Mouse (Mus musculus): Measurements from ENCODE around the gene Tnr. TPM values are rescaled to one million over a fixed set of nuclear protein-coding genes. Genes with fewer than 3 reads are reported as not detected.

Gene Tnr
- polyA plus RNA-seq, 1 experiment from 2014 or later, result not detected

DNA sequence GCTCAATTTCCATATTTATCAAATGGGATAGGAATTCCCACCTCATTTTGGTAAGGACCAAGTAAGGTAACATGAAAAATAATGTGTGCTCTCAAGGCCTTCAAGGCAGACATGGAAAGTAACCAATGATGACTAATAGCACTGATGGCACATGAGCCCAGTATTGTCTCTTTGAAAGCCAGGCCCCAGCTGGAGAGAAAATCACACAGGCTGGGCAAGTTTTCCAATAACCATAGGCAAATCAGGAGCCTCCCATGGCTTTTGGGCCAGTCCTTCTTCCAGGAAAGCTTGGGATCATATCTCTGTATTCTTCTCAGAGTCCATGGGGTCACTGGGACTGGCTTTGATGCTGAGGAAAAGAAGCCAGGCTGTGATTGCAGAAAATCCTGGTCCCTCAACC is 280.1 kb downstream of the Tnr start:
- H3K27ac ChIP-seq, result no peak overlapping the region
- no peak overlapping the region for H3K4me3 ChIP-seq
- H3K27me3 ChIP-seq (ENCODE audit: low read depth, poor library complexity, severe bottlenecking), result no peaks in the 10 kb centered on the region
- no peaks in the 10 kb centered on the region for H3K36me3 ChIP-seq
- H3K9me3 ChIP-seq (replicated peaks), result no peaks in the 10 kb centered on the region
- DNase-seq (ENCODE audit: low spot score), result no peak
- H3K4me1 ChIP-seq, result no peaks in the 10 kb centered on the region

DNA sequence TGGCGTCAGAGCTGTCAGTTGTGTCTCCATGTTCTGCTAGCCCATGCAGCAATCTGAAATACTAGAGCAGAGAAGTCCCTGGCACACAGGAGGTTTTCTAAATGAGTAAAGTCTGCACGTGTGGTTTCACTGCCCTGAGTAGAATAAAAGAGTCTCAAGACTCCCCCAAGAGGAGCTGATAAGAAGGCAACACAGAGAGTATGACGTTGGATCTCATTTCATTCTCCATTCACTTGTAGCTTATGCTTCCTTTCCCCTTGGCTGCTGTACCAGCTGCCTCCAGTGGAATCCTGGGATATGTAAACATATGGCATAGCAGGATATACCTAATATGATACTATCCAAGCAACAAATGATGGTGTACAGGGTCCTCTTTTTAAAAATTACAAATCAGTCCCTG is 285.9 kb downstream of the Tnr start:
- Histone ChIP-seq H3K4me1 (peaks cover 22% of the 10 kb centered on the region), H3K4me3 (no peak overlapping the region), H3K36me3 (no peaks in the 10 kb centered on the region), H3K9me3 (replicated peaks) (no peaks in the 10 kb centered on the region), H3K27me3 (ENCODE audit: low read depth, poor library complexity, severe bottlenecking) (no peaks in the 10 kb centered on the region), H3K27ac (no peak overlapping the region)
- DNase-seq (ENCODE audit: low spot score), result no peak
- WGBS, result 59% methylated on average over 3 of the region's 3 CpGs

DNA sequence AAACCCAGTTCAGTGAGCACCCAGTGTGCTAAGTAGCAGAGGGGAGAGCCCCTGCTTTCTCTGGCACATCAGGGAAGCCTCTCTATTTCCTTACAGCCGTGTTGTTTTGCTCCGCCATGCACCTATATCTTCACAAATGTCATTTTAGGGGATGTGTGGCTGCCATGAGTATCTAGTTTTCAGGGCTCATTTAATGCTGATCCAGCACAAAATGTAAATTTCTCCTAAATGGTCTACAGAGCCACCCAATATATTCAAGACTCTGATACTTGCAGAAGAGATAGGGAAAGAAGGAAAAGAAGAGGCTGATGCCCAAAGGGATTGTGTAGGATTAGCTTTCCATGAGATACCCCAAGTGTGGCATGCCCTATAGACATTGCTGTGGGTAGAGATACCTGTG is 288.2 kb downstream of the Tnr start:
- no peaks in the 10 kb centered on the region for H3K27me3 ChIP-seq (ENCODE audit: low read depth, poor library complexity, severe bottlenecking)
- peak overlapping the region; percentile 80; the same call in 1 of the 2 replicates for H3K27ac ChIP-seq
- H3K4me3 ChIP-seq, result no peak overlapping the region
- peaks cover 38% of the 10 kb centered on the region for H3K4me1 ChIP-seq
- WGBS, result 84% methylated on average over 2 of the region's 2 CpGs
- H3K36me3 ChIP-seq, result no peaks in the 10 kb centered on the region
- H3K9me3 ChIP-seq (replicated peaks), result no peaks in the 10 kb centered on the region
- no peak for DNase-seq (ENCODE audit: low spot score)

DNA sequence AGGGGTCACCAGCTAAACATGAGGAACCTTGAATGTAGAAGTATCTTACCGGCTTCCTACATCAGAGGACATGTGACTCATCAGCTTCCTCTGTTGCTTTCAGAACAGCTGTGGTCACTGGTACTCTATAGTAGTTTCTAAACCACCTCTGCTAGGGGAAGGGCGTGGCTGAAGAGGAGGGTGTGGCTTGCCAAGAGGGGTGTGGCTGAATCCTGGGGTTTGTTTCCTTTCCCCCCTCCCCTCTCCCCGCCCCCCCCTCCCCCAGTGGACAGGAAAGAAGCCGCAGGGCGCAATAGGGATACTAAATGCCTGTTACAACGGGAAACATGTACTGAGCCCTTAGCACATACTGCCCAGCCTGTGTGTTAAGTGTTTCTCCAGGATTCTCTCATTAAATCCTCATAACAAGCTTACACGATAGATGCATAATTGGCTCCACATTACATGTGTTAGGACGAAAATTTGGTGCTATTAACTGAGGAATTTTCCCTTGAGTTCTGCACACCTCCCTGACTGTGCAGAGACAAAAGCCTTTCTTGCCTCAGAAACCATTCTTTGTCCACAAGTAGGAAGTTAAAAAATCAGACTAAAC is 289.3 kb downstream of the Tnr start:
- Histone ChIP-seq H3K4me1 (peaks cover 42% of the 10 kb centered on the region), H3K27me3 (ENCODE audit: low read depth, poor library complexity, severe bottlenecking) (no peaks in the 10 kb centered on the region), H3K4me3 (peak overlapping the region; percentile 15; the same call in 1 of the 2 replicates), H3K27ac (peak overlapping the region; percentile 80), H3K36me3 (no peaks in the 10 kb centered on the region), H3K9me3 (replicated peaks) (no peaks in the 10 kb centered on the region)
- WGBS, result 13% methylated on average over 8 of the region's 8 CpGs
- DNase-seq (ENCODE audit: low spot score), result peak; percentile 65

DNA sequence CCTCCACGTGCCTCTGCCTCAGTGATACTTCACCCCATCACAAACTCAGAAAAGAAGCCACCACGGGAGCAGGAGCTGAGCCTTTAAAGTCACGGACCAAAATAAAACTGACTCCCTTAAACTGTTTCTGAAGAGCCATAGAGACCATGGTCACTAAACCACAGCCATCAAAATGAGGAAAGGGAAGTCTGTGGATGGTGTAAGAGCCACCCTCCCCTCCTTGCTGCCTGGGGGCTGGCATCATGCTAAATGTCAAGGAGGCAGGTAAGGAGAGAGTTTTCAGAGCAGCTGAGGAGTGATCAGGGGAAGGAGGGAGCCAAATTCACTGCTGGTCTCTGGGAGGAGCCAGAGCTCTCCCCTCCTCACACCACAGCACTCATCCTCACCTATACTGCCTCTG is 290.8 kb downstream of the Tnr start:
- no peaks in the 10 kb centered on the region for H3K36me3 ChIP-seq
- 38% methylated on average over 3 of the region's 3 CpGs for WGBS
- peak overlapping the region; percentile 63 for H3K27ac ChIP-seq
- H3K9me3 ChIP-seq (replicated peaks), result no peaks in the 10 kb centered on the region
- peaks cover 54% of the 10 kb centered on the region for H3K4me1 ChIP-seq
- DNase-seq (ENCODE audit: low spot score), result no peak
- no peak overlapping the region for H3K4me3 ChIP-seq
- H3K27me3 ChIP-seq (ENCODE audit: low read depth, poor library complexity, severe bottlenecking), result no peaks in the 10 kb centered on the region

DNA sequence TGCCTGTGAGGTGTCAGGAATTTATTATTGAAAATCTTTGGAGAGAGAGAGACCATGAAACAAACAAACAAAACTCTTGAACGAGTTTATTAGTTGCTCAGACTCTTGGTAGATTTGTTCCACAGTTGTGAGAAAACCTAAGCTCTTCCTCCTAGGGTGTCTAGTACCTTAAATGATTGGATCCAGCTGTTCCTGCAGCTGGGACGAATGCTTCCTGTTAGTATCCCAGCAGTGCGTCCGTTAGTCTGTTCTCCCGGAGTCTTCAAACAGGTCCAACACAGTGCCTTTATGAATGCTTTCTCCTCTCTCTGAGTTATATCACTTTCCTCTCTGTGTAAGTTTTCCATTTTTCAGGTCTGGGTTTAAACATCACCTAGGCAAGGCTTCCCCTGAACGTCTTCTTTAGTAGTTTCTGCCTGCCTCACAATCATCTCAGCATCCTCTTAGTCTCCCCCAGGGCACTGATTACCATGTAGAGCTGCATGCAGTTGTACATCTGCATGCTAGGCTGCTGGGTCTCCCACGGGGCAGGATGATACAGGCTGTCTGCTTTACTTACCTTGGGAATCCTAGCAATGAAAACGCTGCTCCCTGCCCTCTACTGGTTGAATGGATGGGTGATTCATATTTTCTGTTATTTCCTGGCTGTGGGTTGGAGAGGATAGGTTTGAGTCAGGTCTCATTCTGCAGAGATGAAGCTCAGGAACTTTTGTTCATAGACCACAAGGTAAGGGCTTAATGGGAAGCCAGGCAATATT is 293.2 kb downstream of the Tnr start:
- peaks cover 58% of the 10 kb centered on the region for H3K4me1 ChIP-seq
- H3K27ac ChIP-seq, result peak overlapping the region; percentile 64
- WGBS, result 23% methylated on average over 8 of the region's 8 CpGs
- H3K9me3 ChIP-seq (replicated peaks), result no peaks in the 10 kb centered on the region
- no peaks in the 10 kb centered on the region for H3K36me3 ChIP-seq
- H3K4me3 ChIP-seq, result no peak overlapping the region
- no peaks in the 10 kb centered on the region for H3K27me3 ChIP-seq (ENCODE audit: low read depth, poor library complexity, severe bottlenecking)
- DNase-seq (ENCODE audit: low spot score), result no peak

DNA sequence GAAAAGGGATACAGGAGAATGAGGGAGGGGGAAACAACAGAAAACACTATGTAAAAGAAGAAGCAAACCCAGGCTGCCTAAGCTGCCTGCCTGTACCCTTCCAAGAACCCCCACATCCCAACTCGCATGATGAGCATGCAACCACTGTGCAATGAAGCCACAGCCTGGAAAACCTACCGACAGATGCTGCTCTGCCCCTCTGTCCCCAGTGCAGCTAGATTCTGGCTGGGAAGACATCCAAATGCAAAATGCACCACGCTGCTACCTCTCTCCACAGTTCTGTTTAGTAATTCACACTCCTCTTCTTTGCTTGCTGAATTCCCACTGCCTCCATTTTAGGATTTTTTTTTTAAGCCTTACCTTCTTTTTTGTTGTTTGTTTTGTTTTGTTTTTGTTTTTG is 295.9 kb downstream of the Tnr start:
- WGBS, result 26% methylated on average over 3 of the region's 3 CpGs
- Histone ChIP-seq H3K4me1 (peaks cover 36% of the 10 kb centered on the region), H3K27me3 (ENCODE audit: low read depth, poor library complexity, severe bottlenecking) (no peaks in the 10 kb centered on the region)

DNA sequence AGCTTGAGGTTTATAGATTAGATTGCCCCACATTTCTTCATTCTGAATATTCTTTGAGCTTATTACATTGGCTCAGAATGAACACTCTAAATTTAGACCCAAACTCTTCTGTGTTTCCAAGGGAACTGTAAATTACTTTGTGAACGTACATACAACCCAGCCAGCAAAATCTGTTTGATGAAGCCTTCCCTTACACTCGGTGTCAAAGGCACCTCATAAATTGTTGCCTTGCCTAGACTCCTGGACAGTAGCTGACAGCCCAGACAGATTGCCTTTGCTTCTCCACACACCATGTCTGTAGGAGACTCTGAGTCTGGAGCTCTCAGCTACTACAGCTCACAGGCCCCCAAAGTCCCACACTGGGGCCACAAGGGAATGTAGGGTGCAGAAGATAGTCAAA is 298.8 kb downstream of the Tnr start:
- Histone ChIP-seq H3K27ac (no peak overlapping the region), H3K4me3 (no peak overlapping the region), H3K36me3 (no peaks in the 10 kb centered on the region), H3K27me3 (ENCODE audit: low read depth, poor library complexity, severe bottlenecking) (no peaks in the 10 kb centered on the region), H3K9me3 (replicated peaks) (no peaks in the 10 kb centered on the region), H3K4me1 (peaks cover 15% of the 10 kb centered on the region)
- 33% methylated on average over 2 of the region's 2 CpGs for WGBS
- no peak for DNase-seq (ENCODE audit: low spot score)

More for the DNA sequence above, 295.9 kb downstream of the Tnr start:
- Histone ChIP-seq H3K27ac (no peak overlapping the region), H3K36me3 (no peaks in the 10 kb centered on the region), H3K4me3 (no peak overlapping the region), H3K9me3 (replicated peaks) (no peaks in the 10 kb centered on the region)
- DNase-seq (ENCODE audit: low spot score), result no peak

DNA sequence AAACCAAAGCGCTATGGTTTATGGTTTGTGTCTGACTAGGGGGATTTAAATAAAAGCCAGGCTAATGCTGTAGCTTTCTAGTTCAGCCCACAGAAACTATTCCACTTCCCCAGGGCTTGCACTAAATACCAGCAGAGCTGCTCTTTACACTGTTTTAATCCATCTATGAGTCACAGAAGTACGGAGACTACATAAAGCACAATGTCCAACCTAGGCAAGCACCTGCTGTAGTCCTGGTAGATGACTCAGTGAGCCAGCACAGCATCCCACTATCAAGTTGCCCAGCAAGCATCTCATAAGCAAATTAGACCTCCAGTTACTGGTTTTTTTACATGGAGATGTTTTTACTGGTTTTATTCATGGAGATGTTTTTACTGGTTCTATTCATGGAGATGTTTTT is 305.0 kb downstream of the Tnr start:
- no peak for DNase-seq (ENCODE audit: low spot score)

DNA sequence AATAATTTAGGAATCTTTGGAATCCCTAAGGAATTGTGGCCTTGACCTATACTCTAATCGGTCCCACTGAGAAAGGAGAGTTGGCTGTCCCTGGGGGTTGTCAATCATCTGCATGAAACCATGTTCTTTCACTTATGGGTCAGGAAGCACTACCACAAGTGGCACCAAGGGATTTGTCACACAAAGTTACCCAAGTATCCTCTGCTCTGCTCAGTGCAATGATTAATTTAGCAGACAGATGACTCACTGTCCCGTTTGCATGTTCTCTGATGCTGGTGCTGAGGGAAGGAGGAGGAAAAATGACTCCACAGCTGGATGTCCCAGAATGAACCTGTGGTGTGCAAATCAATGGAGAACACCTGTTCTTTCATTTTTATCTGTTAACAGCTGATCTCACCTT is 309.6 kb downstream of the Tnr start:
- no peak overlapping the region for H3K27ac ChIP-seq
- H3K9me3 ChIP-seq (replicated peaks), result no peaks in the 10 kb centered on the region
- peaks cover 11% of the 10 kb centered on the region; the same call in 1 of the 2 replicates for H3K4me1 ChIP-seq
- no peak for DNase-seq (ENCODE audit: low spot score)
- H3K27me3 ChIP-seq (ENCODE audit: low read depth, poor library complexity, severe bottlenecking), result no peaks in the 10 kb centered on the region
- WGBS, result 73% methylated on average over 2 of the region's 2 CpGs
- H3K36me3 ChIP-seq, result no peaks in the 10 kb centered on the region
- H3K4me3 ChIP-seq, result no peak overlapping the region

More for the DNA sequence above, 305.0 kb downstream of the Tnr start:
- Histone ChIP-seq H3K9me3 (replicated peaks) (no peaks in the 10 kb centered on the region), H3K27ac (no peak overlapping the region), H3K4me1 (no peaks in the 10 kb centered on the region), H3K4me3 (no peak overlapping the region), H3K36me3 (no peaks in the 10 kb centered on the region), H3K27me3 (ENCODE audit: low read depth, poor library complexity, severe bottlenecking) (no peaks in the 10 kb centered on the region)
- 94% methylated on average over 2 of the region's 2 CpGs for WGBS

DNA sequence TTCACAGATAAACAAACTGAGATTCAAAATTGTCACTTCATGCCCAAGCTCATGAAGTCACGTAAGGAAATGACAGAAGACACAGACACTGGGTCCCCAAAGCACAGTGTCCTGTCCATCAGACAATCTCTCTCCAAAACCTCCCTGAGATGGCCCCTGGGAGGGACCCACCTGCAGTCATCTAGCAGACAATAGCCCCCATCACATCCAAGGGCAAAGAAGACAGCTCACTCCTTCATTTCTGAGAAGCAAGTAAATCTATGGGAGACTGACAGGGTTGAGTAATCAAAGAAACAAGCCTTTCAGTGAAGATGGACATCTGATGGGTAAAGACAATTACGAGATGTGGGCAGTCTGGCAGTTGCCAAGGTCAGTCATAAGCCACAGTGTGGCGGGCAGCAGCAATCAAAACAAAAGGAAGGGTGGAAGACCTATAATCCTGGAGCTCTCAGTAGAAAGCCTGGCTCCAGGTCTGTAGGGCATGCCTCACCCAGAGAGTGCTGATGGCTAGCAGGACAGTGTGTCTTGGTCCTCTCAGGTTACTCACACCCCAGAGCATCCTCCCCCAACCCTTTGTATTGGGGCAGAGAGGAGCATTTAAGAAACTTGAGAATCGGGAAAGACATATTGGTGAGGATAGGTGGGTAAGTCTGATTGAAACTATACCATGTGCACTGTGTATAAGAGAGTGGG is 310.2 kb downstream of the Tnr start:
- Histone ChIP-seq H3K36me3 (no peaks in the 10 kb centered on the region), H3K9me3 (replicated peaks) (no peaks in the 10 kb centered on the region), H3K4me3 (no peak overlapping the region), H3K4me1 (peaks cover 11% of the 10 kb centered on the region; the same call in 1 of the 2 replicates), H3K27ac (no peak overlapping the region), H3K27me3 (ENCODE audit: low read depth, poor library complexity, severe bottlenecking) (no peaks in the 10 kb centered on the region)
- WGBS, result 60% methylated on average over 4 of the region's 4 CpGs
- DNase-seq (ENCODE audit: low spot score), result no peak

DNA sequence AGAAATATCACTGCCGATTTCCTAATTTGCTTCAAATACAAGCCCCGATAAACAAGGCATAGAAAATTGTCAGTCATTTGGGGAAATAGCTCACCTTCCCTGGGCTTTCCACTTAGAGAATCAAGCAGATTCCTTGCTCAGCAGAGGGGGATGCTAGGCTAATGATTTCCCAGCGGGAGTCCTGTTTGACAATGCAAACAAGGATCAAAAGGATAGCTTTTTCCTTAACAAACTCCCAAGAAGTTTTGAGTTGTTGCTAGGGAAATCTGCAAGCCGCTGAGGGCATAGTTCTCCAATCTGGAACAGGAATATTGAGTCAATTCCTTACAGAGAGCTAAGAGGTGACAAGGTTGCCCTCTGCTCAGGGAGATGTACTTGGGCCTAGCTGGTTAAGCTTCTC is 311.6 kb downstream of the Tnr start:
- H3K4me3 ChIP-seq, result no peak overlapping the region
- H3K4me1 ChIP-seq, result peaks cover 11% of the 10 kb centered on the region; the same call in 1 of the 2 replicates
- DNase-seq (ENCODE audit: low spot score), result no peak
- H3K9me3 ChIP-seq (replicated peaks), result no peaks in the 10 kb centered on the region
- 27% methylated on average over 4 of the region's 4 CpGs for WGBS
- H3K27me3 ChIP-seq (ENCODE audit: low read depth, poor library complexity, severe bottlenecking), result no peaks in the 10 kb centered on the region
- H3K36me3 ChIP-seq, result no peaks in the 10 kb centered on the region
- no peak overlapping the region for H3K27ac ChIP-seq

DNA sequence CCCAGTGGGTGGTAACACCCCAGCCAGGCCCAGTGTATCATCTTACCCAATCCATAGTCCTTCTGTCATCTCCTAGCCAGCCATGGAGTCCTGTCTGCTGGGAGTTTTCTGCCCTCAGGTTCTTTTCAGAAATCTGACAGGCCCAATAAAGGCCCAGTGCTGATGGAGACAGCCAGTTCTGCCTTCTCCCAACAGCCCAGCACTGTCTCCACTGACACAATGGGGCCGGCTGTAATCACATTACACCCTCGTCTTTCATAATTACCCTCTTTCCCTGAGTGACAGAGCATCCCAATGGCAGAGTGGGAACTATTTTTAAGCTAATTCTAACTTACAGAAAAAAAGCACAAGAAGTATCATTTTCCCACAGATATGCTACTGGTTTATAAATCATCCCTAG is 316.8 kb downstream of the Tnr start:
- Histone ChIP-seq H3K36me3 (no peaks in the 10 kb centered on the region), H3K4me3 (no peak overlapping the region)
- 33% methylated on average over 2 of the region's 2 CpGs for WGBS

More for the DNA sequence above, 316.8 kb downstream of the Tnr start:
- no peaks in the 10 kb centered on the region for H3K9me3 ChIP-seq (replicated peaks)
- no peaks in the 10 kb centered on the region for H3K27me3 ChIP-seq (ENCODE audit: low read depth, poor library complexity, severe bottlenecking)
- H3K4me1 ChIP-seq, result peaks cover 6% of the 10 kb centered on the region; the same call in 1 of the 2 replicates
- H3K27ac ChIP-seq, result no peak overlapping the region
- DNase-seq (ENCODE audit: low spot score), result no peak
